Mouse (Mus musculus) brain, embryonic 18.5 days (tissue): ENCODE measurements at regions not wholly inside any gene's neighbourhood (a gene's known extent, or its start where the extent isn't known, plus 50 kb on each side); places are given as distances from the start of the nearest gene placed in this dataset.

ENCODE experiments used
- DNase-seq: peaks from one replicate; pipeline ENCODE4 v3.0.0-alpha.2; 2012; ENCODE audit warnings: low read depth, low spot score

- no peak for DNase-seq
Observed at GRCm38 (mm10) chr15:10901745-10902262, 50.3 kb upstream of the C1qtnf3 start.
